Mouse (Mus musculus) cortical plate, adult 2 months (tissue): ENCODE data around the gene Nol6. TPM values are rescaled to one million over a fixed set of nuclear protein-coding genes. Genes with fewer than 3 reads are reported as not detected.
"Not testable (repeated sequence)": the region's sequence is repeated elsewhere in the genome, so short reads cannot be mapped to it uniquely, and the experiment has no call there.

ENCODE experiments used
- H3K27ac ChIP-seq: fragments of 200-500 bp; 2 replicates; pipeline ENCODE4 v1.5.1; 2012; ENCODE audit warnings: low read length, control low read depth, inconsistent platforms; ENCODE audit not compliant: insufficient read depth
- H3K4me1 ChIP-seq: fragments of 200-500 bp; 2 replicates; pipeline ENCODE4 v1.6.1; 2011; ENCODE audit warnings: low read length; ENCODE audit not compliant: control insufficient read depth, insufficient read depth
- H3K4me3 ChIP-seq: fragments of 200-500 bp; 2 replicates; pipeline ENCODE4 v1.5.1; 2011; ENCODE audit warnings: mild to moderate bottlenecking, low read length, control low read depth; ENCODE audit not compliant: insufficient read depth
- CTCF ChIP-seq: fragments of 200-500 bp; IDR thresholded peaks from 2 replicates; pipeline ENCODE4 v1.5.1; 2011; ENCODE audit warnings: mild to moderate bottlenecking, control low read depth, low read length; ENCODE audit not compliant: insufficient read depth; ENCODE audit errors: extremely low read depth
- POLR2A ChIP-seq: fragments of 200-500 bp; IDR thresholded peaks from 2 replicates; pipeline ENCODE4 v1.6.1; 2011; ENCODE audit warnings: mild to moderate bottlenecking, low read length, control low read depth; ENCODE audit not compliant: insufficient read depth; ENCODE audit errors: extremely low read depth
- polyA plus RNA-seq: library from polyadenylated mRNA; depleted of rRNA; stranded (reverse); fragments of >200 nt; gene quantifications from 2 replicates; pipeline ENCODE4 v1.2.3, GENCODE M21; 2012

Gene Nol6
- polyA plus RNA-seq, 1 experiment, result 73.4 TPM

- TF ChIP-seq CTCF, result no peak
- TF ChIP-seq POLR2A, result no peak
- no peak overlapping the region for H3K27ac ChIP-seq
- no peak overlapping the region for H3K4me3 ChIP-seq
- no peaks in the 10 kb centered on the region for H3K4me1 ChIP-seq
Observed at GRCm38 (mm10) chr4:41089189-41089588, 35.1 kb downstream of the Nol6 start.

- no peak for TF ChIP-seq POLR2A
- TF ChIP-seq CTCF, result no peak
- H3K27ac ChIP-seq, result no peak overlapping the region
- no peaks in the 10 kb centered on the region for H3K4me1 ChIP-seq
- H3K4me3 ChIP-seq, result no peak overlapping the region
Observed at GRCm38 (mm10) chr4:41087459-41088298, 36.6 kb downstream of the Nol6 start.

GRCm38 (mm10) chr4:41086947-41087346 lies 37.3 kb downstream of the Nol6 start:
- no peaks in the 10 kb centered on the region for H3K4me1 ChIP-seq
- no peak overlapping the region for H3K4me3 ChIP-seq
- no peak overlapping the region for H3K27ac ChIP-seq
- TF ChIP-seq POLR2A (no peak), CTCF (no peak)

DNA sequence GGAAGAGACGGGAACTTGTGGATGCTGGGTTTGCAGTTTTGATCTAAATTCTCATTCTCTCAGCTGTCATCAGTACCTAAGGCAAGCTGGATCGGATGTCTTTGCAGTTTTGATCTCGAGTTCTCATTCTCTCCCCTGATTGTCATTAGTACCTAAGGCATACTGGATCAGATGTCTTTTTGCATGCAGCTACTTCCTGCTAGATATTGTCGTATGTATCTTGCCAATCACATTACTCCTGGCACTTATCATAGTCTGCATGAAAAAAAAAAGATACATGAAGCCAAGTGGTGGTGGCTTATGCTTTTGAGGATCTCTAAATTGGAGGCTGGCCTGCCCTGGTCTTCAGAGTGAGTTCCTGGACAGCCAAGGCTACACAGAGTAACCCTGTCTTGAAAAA lies 39.4 kb downstream of the Nol6 start:
- Histone ChIP-seq H3K4me1 (no peaks in the 10 kb centered on the region), H3K27ac (no peak overlapping the region), H3K4me3 (no peak overlapping the region)
- TF ChIP-seq POLR2A (no peak), CTCF (no peak)

DNA sequence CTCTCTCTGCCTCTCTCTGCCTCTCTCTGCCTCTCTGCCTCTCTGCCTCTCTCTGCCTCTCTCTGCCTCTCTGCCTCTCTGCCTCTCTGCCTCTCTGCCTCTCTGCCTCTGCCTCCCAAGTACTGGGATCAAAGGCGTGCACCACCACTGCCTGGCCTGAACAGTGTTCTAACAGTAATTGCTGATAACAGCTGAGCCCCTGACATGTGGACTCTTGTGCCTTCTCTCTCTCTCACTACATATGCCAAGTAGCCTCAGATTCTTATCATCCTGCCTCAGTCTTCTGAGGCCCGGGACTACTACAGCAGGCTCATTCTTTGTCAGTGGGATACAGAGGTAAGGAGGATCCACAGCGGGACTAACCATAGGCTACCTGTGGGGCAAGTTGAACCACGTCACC lies 41.5 kb downstream of the Nol6 start:
- not testable (repeated sequence) for H3K27ac ChIP-seq, H3K4me1 ChIP-seq, H3K4me3 ChIP-seq

GRCm38 (mm10) chr4:41081733-41082132 lies 42.5 kb downstream of the Nol6 start:
- H3K4me1 ChIP-seq, result no peaks in the 10 kb centered on the region
- TF ChIP-seq CTCF, result no peak
- no peak for TF ChIP-seq POLR2A
- no peak overlapping the region for H3K27ac ChIP-seq
- H3K4me3 ChIP-seq, result no peak overlapping the region

- H3K27ac ChIP-seq, result no peak overlapping the region
- no peak for TF ChIP-seq CTCF
- no peak for TF ChIP-seq POLR2A
- no peaks in the 10 kb centered on the region for H3K4me1 ChIP-seq
- no peak overlapping the region for H3K4me3 ChIP-seq
Observed at GRCm38 (mm10) chr4:41078726-41079125, 45.5 kb downstream of the Nol6 start.

DNA sequence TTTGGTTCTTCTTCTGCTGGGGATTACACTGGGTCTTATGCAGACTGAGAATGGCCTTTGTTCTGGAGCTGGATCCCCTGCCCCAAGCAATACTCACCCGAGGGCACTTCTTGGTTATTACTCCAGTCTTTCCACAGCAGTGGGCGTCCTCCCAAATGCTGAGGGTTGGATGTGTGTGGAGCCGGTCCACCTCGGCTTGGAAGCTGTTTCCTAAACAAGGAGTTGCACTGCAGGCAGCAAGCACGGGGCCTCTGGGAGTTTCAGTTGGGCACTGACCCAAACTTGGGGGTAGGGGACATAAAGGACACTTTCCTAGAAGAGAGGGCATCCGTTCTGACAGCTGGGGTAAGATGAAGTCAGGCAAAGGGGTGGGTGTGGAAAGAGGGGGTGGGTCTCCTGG lies 49.8 kb downstream of the Nol6 start:
- Histone ChIP-seq H3K4me3 (no peak overlapping the region), H3K4me1 (no peaks in the 10 kb centered on the region; the same call in 1 of the 2 replicates), H3K27ac (no peak overlapping the region)
- TF ChIP-seq POLR2A, result no peak
- TF ChIP-seq CTCF, result no peak

- Histone ChIP-seq H3K27ac (no peak overlapping the region), H3K4me3 (no peak overlapping the region), H3K4me1 (no peaks in the 10 kb centered on the region; the same call in 1 of the 2 replicates)
- TF ChIP-seq CTCF, result no peak
- TF ChIP-seq POLR2A, result no peak
Observed at GRCm38 (mm10) chr4:41073008-41073817, 51.0 kb downstream of the Nol6 start.
